Mouse (Mus musculus): ENCODE data around the gene Atf6b. TPM values are rescaled to one million over a fixed set of nuclear protein-coding genes. Genes with fewer than 3 reads are reported as not detected.

The Atf6b gene
- total RNA-seq, 1 experiment = 55.7 TPM

GRCm38 (mm10) chr17:34683686-34684220 lies 36.8 kb downstream of the Atf6b start:
- in situ Hi-C loops (cut with MboI; ENCODE audit: low sequenced_read_pairs in 2 of 2, unreplicated experiment in 2 of 2) = no loop called here
- H3K27ac ChIP-seq (ENCODE audit: insufficient read depth, low read depth, low read length, poor library complexity, severe bottlenecking) = no peak overlapping the region
- peaks cover 0 to 10% of the 10 kb centered on the region in 2 experiments; a peak in 1 of 4 replicates for H3K4me1 ChIP-seq (ENCODE audit: control insufficient read depth in 2 of 2, insufficient read depth in 2 of 2, low read length in 2 of 2, poor library complexity in 1 of 2)
- H3K9me3 ChIP-seq (ENCODE audit: control insufficient read depth, insufficient read depth, low read depth, low read length) = no peaks in the 10 kb centered on the region
- DNase-seq (ENCODE audit: low read depth, low spot score) = no peak
- no peak overlapping the region for H3K9ac ChIP-seq (ENCODE audit: insufficient read depth, low read depth, low read length, poor library complexity, severe bottlenecking)
- no peaks in the 10 kb centered on the region for H3K36me3 ChIP-seq (ENCODE audit: control insufficient read depth, insufficient read depth, low read length, poor library complexity, severe bottlenecking)
- no peak for TF ChIP-seq ZNF384 (IDR thresholded peaks at IDR 0.05; ENCODE audit: low read depth, low read length)
- no peak overlapping the region for H3K4me3 ChIP-seq (ENCODE audit: insufficient read depth in 1 of 2, low read depth in 1 of 2, low read length in 2 of 2, poor library complexity in 1 of 2, severe bottlenecking in 1 of 2)

DNA sequence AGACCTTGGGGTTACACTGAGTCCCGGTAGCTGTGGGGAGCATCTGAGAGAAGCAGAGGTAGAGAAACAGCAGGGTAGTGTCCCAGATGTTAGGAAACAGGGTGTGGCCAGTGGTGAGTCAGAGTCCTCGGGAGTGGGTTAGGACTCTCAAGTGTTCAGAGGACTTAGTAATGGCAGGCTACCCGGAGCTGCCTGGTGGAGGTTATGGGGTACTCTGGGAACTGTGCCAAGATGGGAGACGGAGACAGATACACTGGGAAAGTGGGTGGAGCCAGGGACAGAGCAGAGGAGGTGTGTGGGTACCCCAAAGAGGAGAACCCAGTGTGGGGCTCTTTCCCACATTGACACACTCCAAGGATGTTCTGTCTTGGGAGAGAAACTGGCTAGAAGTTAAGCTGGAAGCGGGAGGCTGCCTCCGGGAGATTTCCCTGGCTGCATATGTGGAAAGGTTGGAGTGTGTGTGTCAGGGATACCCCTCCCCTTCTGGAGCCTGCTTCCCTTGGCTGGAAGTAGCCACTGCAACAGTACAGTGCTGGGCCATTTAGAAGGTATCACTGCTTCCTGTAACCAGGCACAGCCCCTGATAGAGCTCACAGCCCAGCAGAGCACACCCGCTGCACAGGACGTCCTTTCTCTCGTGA lies 37.4 kb downstream of the Atf6b start:
- Histone ChIP-seq H3K4me3 (ENCODE audit: insufficient read depth in 1 of 2, low read depth in 1 of 2, low read length in 2 of 2, poor library complexity in 1 of 2, severe bottlenecking in 1 of 2) (peak overlapping the region in 1 of 2 experiments; percentile 26; a peak in 1 of 4 replicates), H3K27ac (ENCODE audit: insufficient read depth, low read depth, low read length, poor library complexity, severe bottlenecking) (no peak overlapping the region), H3K9me3 (ENCODE audit: control insufficient read depth, insufficient read depth, low read depth, low read length) (no peaks in the 10 kb centered on the region), H3K4me1 (ENCODE audit: control insufficient read depth in 2 of 2, insufficient read depth in 2 of 2, low read length in 2 of 2, poor library complexity in 1 of 2) (peaks cover 0 to 10% of the 10 kb centered on the region in 2 experiments; a peak in 1 of 4 replicates), H3K36me3 (ENCODE audit: control insufficient read depth, insufficient read depth, low read length, poor library complexity, severe bottlenecking) (no peaks in the 10 kb centered on the region), H3K9ac (ENCODE audit: insufficient read depth, low read depth, low read length, poor library complexity, severe bottlenecking) (peak overlapping the region; percentile 35; the same call in 1 of the 2 replicates)
- no peak for DNase-seq (ENCODE audit: low read depth, low spot score)
- TF ChIP-seq HCFC1 (IDR thresholded peaks at IDR 0.05; ENCODE audit: borderline replicate concordance, insufficient read depth, low read length) (no peak), MAFK (IDR thresholded peaks at IDR 0.05; ENCODE audit: insufficient read depth, low read depth, low read length) (no peak), ZNF384 (IDR thresholded peaks at IDR 0.05; ENCODE audit: low read depth, low read length) (no peak), ZC3H11A (IDR thresholded peaks at IDR 0.05; ENCODE audit: borderline replicate concordance, low read depth, low read length) (no peak), CHD2 (IDR thresholded peaks at IDR 0.05; ENCODE audit: low read depth, low read length) (no peak)
- in situ Hi-C loops (cut with MboI; ENCODE audit: low sequenced_read_pairs in 2 of 2, unreplicated experiment in 2 of 2) = no loop called here

- H3K9ac ChIP-seq (ENCODE audit: insufficient read depth, low read depth, low read length, poor library complexity, severe bottlenecking) = peak overlapping the region; percentile 35
- DNase-seq (ENCODE audit: low read depth, low spot score) = no peak
- H3K9me3 ChIP-seq (ENCODE audit: control insufficient read depth, insufficient read depth, low read depth, low read length) = no peaks in the 10 kb centered on the region
- no peak overlapping the region for H3K27ac ChIP-seq (ENCODE audit: insufficient read depth, low read depth, low read length, poor library complexity, severe bottlenecking)
- H3K4me3 ChIP-seq (ENCODE audit: insufficient read depth in 1 of 2, low read depth in 1 of 2, low read length in 2 of 2, poor library complexity in 1 of 2, severe bottlenecking in 1 of 2) = peak overlapping the region in 1 of 2 experiments; percentile 26; a peak in 1 of 4 replicates
- in situ Hi-C loops (cut with MboI; ENCODE audit: low sequenced_read_pairs in 2 of 2, unreplicated experiment in 2 of 2) = no loop called here
- TF ChIP-seq MAFK (IDR thresholded peaks at IDR 0.05; ENCODE audit: insufficient read depth, low read depth, low read length) = no peak
- TF ChIP-seq CHD2 (IDR thresholded peaks at IDR 0.05; ENCODE audit: low read depth, low read length) = no peak
- no peak for TF ChIP-seq HCFC1 (IDR thresholded peaks at IDR 0.05; ENCODE audit: borderline replicate concordance, insufficient read depth, low read length)
- no peak for TF ChIP-seq ZNF384 (IDR thresholded peaks at IDR 0.05; ENCODE audit: low read depth, low read length)
- no peak for TF ChIP-seq ZC3H11A (IDR thresholded peaks at IDR 0.05; ENCODE audit: borderline replicate concordance, low read depth, low read length)
- no peaks in the 10 kb centered on the region for H3K36me3 ChIP-seq (ENCODE audit: control insufficient read depth, insufficient read depth, low read length, poor library complexity, severe bottlenecking)
- H3K4me1 ChIP-seq (ENCODE audit: control insufficient read depth in 2 of 2, insufficient read depth in 2 of 2, low read length in 2 of 2, poor library complexity in 1 of 2) = peaks cover 0 to 7% of the 10 kb centered on the region in 2 experiments; a peak in 1 of 4 replicates
Measured at GRCm38 (mm10) chr17:34685120-34686110, 38.5 kb downstream of the Atf6b start.

DNA sequence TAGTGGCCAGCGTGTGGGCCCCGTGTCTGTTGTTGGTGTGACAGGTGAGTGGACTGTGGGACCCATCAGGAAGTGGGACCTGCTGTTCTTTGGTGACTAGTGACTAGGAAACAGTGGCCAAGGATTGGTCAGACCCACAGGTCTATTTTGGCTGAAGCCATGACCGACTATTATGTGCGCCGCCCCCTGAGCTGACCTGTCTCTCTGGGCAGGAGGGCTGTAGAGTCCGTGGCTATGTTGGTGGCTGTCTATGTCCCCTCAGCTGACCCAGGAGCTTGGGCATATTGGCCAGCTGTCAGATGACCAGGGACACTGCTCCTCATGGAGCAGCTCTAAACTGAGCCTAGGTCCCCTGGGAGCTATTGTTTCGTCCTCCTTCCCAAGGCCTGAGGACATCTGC lies 41.9 kb downstream of the Atf6b start:
- no peak for DNase-seq (ENCODE audit: low read depth, low spot score)
- no peaks in the 10 kb centered on the region for H3K9me3 ChIP-seq (ENCODE audit: control insufficient read depth, insufficient read depth, low read depth, low read length)
- H3K36me3 ChIP-seq (ENCODE audit: control insufficient read depth, insufficient read depth, low read length, poor library complexity, severe bottlenecking) = no peaks in the 10 kb centered on the region
- peaks cover 0 to 5% of the 10 kb centered on the region in 2 experiments; a peak in 1 of 4 replicates for H3K4me1 ChIP-seq (ENCODE audit: control insufficient read depth in 2 of 2, insufficient read depth in 2 of 2, low read length in 2 of 2, poor library complexity in 1 of 2)
- in situ Hi-C loops (cut with MboI; ENCODE audit: low sequenced_read_pairs in 2 of 2, unreplicated experiment in 2 of 2) = no loop called here
- no peak overlapping the region for H3K4me3 ChIP-seq (ENCODE audit: insufficient read depth in 1 of 2, low read depth in 1 of 2, low read length in 2 of 2, poor library complexity in 1 of 2, severe bottlenecking in 1 of 2)
- H3K27ac ChIP-seq (ENCODE audit: insufficient read depth, low read depth, low read length, poor library complexity, severe bottlenecking) = no peak overlapping the region
- H3K9ac ChIP-seq (ENCODE audit: insufficient read depth, low read depth, low read length, poor library complexity, severe bottlenecking) = no peak overlapping the region
- TF ChIP-seq ZC3H11A (IDR thresholded peaks at IDR 0.05; ENCODE audit: borderline replicate concordance, low read depth, low read length) (no peak), ZNF384 (IDR thresholded peaks at IDR 0.05; ENCODE audit: low read depth, low read length) (no peak), HCFC1 (IDR thresholded peaks at IDR 0.05; ENCODE audit: borderline replicate concordance, insufficient read depth, low read length) (no peak), CHD2 (IDR thresholded peaks at IDR 0.05; ENCODE audit: low read depth, low read length) (no peak), MAFK (IDR thresholded peaks at IDR 0.05; ENCODE audit: insufficient read depth, low read depth, low read length) (no peak)

All from ES-E14 (cell line).